Mouse (Mus musculus): ENCODE data around the gene Coro7. TPM values are rescaled to one million over a fixed set of nuclear protein-coding genes. Genes with fewer than 3 reads are reported as not detected.
A peak's percentile ranks its signal among the peaks of the same experiment; 100 is the strongest.

The Coro7 gene
- polyA plus RNA-seq, 1 experiment from 2014 or later: 33.5 TPM

DNA sequence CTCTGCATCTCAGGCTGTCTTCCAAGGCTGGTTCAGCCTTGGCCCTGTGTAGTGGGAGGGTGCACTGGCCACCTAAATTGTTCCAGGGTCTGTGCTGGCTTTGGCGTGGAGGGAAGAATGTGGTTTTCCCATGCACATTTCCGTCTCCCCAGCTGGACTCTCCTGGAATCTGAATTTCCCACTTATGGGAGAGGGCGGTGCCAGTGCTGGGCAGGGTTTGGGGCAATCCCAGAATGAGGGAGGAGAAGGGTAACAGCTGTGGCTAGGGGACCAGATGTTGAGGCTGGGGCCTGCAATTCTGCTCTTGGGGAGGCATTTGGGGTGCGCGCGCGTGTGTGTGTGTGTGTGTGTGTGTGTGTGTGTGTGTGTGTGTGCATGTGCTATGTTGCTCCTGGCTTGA, 82.3 kb downstream of the Coro7 start:
- ATAC-seq (ENCODE audit: low read depth): no peak
- Histone ChIP-seq H3K27me3 (no peaks in the 10 kb centered on the region), H3K4me1 (replicated peaks) (peaks cover 89% of the 10 kb centered on the region), H3K9ac (peak overlapping the region; percentile 98), H3K9me3 (no peaks in the 10 kb centered on the region), H3K27ac (replicated peaks) (peak overlapping the region; percentile 97), H3K4me2 (peak overlapping the region; percentile 97), H3K4me3 (peak overlapping the region; percentile 87), H3K36me3 (no peaks in the 10 kb centered on the region)
- WGBS: 39% methylated on average over 7 of the region's 7 CpGs

DNA sequence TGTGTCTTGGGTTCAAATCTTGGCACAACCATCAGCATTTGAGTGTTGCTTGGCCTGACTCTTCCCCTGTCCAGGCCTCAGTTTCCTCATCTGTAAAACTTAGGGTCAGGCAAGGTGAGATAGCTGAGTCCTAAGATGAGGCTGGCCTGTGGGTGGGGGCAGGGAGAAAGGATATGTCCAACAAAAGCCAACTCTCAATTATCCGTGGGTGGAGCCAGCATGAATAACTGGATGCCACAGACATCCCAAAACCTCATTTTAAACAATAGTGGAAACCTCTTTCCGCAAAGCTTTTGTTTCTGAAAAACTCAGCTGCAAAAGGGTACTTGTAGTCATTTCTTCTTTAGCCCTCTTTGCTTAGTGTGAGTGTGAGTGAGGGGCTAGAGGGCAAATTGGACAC, 82.7 kb downstream of the Coro7 start:
- Histone ChIP-seq H3K27ac (replicated peaks) (peak overlapping the region; percentile 97), H3K9me3 (no peaks in the 10 kb centered on the region), H3K4me3 (peak overlapping the region; percentile 87), H3K9ac (peak overlapping the region; percentile 98), H3K27me3 (no peaks in the 10 kb centered on the region), H3K4me1 (replicated peaks) (peaks cover 89% of the 10 kb centered on the region), H3K4me2 (peak overlapping the region; percentile 97), H3K36me3 (no peaks in the 10 kb centered on the region)
- no peak for ATAC-seq (ENCODE audit: low read depth)
- WGBS: 23% methylated on average over 2 of the region's 2 CpGs

DNA sequence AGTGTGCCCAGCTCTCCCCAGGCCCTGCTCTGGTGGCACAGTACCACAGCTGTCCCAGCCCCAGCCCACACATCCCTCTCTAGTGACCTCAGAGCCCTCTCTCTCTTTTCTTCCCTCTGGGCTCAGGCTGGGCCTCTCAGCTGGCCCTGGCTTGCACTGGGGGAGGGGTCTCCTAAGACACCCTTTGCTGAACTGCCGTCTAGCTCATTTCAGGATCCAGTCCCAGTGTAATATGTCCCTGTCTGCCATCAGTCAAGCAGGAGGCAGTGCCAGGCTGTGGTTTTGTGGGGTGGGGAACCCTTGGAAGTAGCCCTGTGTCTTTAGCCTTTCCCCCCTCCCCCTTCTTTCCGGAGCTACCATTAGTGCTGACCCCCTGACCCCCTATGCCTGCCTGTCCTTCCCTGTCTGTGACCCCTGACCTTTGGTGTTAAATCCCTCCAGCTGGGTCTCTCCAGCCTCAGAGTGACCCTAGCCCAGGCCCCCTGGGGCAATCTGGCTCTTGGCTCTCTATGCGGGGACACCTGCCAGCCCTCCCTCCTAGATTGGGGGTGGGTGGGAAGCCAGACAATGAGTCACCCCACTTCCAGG, 83.3 kb downstream of the Coro7 start:
- Histone ChIP-seq H3K9me3 (no peaks in the 10 kb centered on the region), H3K36me3 (no peaks in the 10 kb centered on the region), H3K4me1 (replicated peaks) (peaks cover 86% of the 10 kb centered on the region), H3K4me3 (peak overlapping the region; percentile 87), H3K27ac (replicated peaks) (peak overlapping the region; percentile 97), H3K9ac (peak overlapping the region; percentile 98), H3K4me2 (peak overlapping the region; percentile 97), H3K27me3 (no peaks in the 10 kb centered on the region)
- 4% methylated on average over 3 of the region's 3 CpGs for WGBS
- 0 out of 2 replicates have a peak, but pooled peaks have one; percentile 12 for ATAC-seq (ENCODE audit: low read depth)

DNA sequence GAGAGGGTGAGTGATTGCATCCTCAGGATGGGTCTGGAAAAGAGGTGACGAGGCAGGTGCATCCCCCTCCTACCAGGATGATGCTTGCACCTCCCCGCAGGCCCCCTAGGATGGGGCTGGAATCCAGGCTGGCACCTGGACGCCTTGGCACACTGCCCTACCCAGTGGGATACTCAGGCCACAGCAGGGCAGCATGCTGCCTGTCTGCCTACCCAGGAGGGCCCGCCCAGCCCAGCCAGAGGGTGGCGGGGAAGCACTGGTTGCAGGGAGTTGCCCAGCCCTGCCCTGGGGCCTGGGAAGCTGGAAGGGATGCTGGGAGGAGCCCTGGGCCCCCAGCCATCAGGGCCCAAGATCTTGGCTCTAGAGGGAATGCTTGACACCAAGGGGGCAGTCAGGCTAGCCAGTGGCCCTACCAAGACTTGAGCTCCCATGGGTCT, 84.0 kb downstream of the Coro7 start:
- Histone ChIP-seq H3K4me2 (peak overlapping the region; percentile 97), H3K36me3 (peaks cover 6% of the 10 kb centered on the region), H3K9me3 (no peaks in the 10 kb centered on the region), H3K27ac (replicated peaks) (peak overlapping the region; percentile 97), H3K4me1 (replicated peaks) (peaks cover 79% of the 10 kb centered on the region), H3K4me3 (peak overlapping the region; percentile 87), H3K27me3 (no peaks in the 10 kb centered on the region), H3K9ac (peak overlapping the region; percentile 98)
- ATAC-seq (ENCODE audit: low read depth): peak; percentile 17
- WGBS: 4% methylated on average over 5 of the region's 5 CpGs

DNA sequence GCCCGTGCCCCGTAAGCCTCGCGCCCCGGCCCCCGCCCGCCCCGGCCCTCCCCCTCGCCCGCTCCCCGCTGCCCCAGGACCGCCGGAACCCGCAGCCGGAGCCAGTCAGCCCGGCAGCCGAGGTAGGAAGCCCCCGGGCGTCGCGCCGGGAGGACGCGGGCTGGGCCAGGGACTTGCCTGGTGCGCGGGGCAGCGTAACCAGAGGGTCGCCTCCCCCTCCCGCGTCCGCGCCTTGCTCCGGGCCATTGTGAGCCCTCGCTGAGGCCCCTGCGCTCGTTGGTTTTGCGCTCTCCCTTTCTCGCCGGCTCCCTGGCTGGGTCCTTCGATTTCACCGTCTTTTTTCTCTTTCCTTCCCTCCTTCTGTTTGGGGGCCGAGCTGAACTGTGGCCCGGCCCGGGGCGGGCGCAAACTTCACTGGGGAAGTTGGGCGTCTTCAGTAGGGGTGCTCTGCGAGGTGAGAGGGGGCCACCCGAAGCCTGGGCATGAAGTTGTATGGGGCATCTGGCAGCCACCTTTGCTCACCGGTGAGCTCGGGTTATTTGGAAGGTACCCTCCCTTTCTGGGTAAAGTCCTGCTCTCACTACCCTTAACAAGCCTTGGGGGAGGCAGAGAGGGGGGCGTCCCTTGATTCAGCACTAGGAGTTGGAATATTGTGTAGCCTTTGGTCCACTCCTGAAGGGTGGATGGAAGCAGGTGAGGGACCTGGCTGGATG, 84.6 kb downstream of the Coro7 start:
- WGBS: 1% methylated on average over 35 of the region's 52 CpGs
- peak overlapping the region; percentile 97 for H3K27ac ChIP-seq (replicated peaks)
- peaks cover 9% of the 10 kb centered on the region for H3K36me3 ChIP-seq
- H3K4me2 ChIP-seq: peak overlapping the region; percentile 97
- no peaks in the 10 kb centered on the region for H3K9me3 ChIP-seq
- peaks cover 73% of the 10 kb centered on the region for H3K4me1 ChIP-seq (replicated peaks)
- peak overlapping the region; percentile 87 for H3K4me3 ChIP-seq
- no peaks in the 10 kb centered on the region for H3K27me3 ChIP-seq
- H3K9ac ChIP-seq: peak overlapping the region; percentile 98
- ATAC-seq (ENCODE audit: low read depth): peak; percentile 52

DNA sequence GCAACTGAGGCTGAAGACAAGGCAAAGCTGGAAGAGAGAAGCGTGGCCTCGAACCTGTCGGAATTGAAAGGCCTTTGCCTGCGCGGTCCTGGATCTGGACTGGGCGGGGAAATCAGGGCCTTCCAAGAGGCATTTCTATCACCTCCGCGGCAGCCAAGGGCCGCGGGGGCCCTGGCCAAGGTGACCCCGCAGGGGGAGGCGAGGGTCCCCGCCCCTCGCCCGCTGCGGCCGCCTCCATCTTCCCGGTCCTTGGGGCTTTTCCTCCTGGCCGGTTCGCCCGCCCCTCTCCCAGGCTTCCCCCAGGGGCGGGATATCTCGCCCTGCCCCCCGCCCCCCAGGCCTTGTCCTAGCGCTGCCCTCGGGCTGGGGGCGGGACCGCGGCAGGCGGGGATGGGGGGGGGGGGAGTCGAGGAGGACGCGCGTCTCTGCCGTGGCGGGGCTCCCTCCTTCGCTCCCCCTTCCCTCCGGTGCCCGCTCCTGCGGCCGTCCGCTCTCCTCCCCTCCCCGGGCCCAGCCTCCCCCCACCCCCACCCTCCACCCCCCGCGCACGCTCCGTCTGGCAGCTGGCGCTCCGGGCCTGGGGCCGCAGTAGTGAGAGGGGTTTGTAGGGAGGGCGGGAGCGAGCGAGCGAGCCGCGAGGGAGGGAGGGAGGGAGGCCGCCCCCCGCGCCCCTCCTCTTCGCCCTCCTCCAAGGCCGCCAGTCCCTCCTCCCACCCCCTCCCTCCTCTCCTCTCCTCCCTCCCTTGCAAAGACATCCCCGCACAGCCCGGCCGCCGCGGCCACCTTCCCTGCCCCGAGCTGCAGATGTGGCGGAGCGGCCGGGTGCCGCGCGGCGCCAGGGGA, 85.4 kb downstream of the Coro7 start, which contains the start of gene Glis2:
Gene Glis2, plus strand, starts transcription at position 743 of the 843 bp plus-strand sequence.
- H3K9me3 ChIP-seq: no peaks in the 10 kb centered on the region
- H3K36me3 ChIP-seq: peaks cover 9% of the 10 kb centered on the region
- H3K27me3 ChIP-seq: no peaks in the 10 kb centered on the region
- peak within 1 kb of the TSS; percentile 87 for H3K4me3 ChIP-seq
- peak; percentile 85 for ATAC-seq (ENCODE audit: low read depth)
- H3K4me2 ChIP-seq: peak within 1 kb of the TSS; percentile 97
- H3K9ac ChIP-seq: peak within 1 kb of the TSS; percentile 98
- peaks cover 65% of the 10 kb centered on the region for H3K4me1 ChIP-seq (replicated peaks)
- peak within 1 kb of the TSS; percentile 97 for H3K27ac ChIP-seq (replicated peaks)
- whole genome bisulfite sequencing: 0% methylated on average over 21 of the region's 74 CpGs

DNA sequence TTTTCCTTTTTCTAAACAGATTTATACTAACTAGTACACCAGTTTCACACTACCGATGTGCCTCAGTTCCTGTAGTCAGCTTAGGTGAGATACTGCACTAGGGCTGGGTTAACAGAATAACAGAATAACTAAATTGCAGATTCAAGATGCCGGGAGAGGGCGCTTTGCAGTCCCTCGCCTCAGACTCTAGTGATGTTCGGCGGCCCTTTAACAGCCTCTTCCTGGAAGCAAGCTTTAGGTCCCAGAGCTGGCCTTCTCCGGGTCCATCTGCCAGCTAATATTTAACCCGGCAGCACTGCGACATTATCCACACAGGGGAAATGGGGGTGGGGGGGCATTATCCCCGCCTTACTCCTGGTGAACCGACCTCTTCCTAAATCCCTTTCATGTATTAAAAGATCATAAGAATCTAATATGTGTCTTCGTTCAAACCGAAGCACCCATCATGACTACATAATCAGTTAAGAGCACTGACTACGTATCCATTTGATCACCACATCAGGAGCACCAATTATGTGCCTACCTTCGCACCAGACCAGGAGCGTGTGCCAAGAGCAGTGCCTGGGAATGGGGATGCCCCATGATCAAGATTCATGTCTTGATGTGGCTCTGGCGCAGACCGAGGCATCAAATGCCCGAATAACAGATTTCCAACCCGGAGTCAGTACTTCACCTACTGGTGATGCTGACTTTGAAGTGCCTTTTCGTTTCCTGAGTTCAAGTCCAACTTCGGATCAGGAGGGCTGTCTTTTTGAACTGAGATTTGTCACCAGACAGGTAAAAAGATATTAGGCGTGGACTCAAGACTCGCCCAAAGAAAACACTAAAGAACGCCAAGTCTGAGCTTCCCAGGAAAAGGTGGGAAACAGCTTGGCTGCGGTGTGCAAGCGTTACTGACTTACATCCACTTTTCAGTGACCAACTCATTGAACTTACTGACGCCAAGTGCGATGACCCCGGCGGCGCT, 86.4 kb downstream of the Coro7 start:
- H3K9ac ChIP-seq: peak overlapping the region; percentile 98
- no peak for ATAC-seq (ENCODE audit: low read depth)
- H3K9me3 ChIP-seq: no peaks in the 10 kb centered on the region
- no peaks in the 10 kb centered on the region for H3K27me3 ChIP-seq
- peaks cover 55% of the 10 kb centered on the region for H3K4me1 ChIP-seq (replicated peaks)
- peaks cover 9% of the 10 kb centered on the region for H3K36me3 ChIP-seq
- peak overlapping the region; percentile 87 for H3K4me3 ChIP-seq
- WGBS: 12% methylated on average over 32 of the region's 32 CpGs
- H3K4me2 ChIP-seq: peak overlapping the region; percentile 97
- peak overlapping the region; percentile 97 for H3K27ac ChIP-seq (replicated peaks)

DNA sequence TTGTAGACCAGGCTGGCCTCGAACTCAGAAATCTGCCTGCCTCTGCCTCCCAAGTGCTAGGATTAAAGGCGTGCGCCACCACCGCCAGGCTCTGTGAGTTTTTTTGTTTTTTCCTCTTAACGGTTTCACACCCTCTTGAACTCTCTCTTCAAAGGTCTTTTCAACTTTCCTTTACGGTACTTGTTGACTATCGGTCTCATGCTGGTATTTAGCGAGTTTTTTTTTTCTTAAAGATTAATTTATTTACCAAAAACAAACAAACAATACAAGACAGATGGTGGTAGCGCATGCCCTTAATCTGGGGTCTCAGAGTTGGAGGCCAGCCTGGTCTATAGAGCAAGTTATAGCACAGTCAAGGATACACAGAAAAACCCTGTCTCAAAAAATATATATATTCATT, 89.3 kb downstream of the Coro7 start:
- H3K27ac ChIP-seq (replicated peaks): no peak overlapping the region
- H3K4me3 ChIP-seq: no peak overlapping the region
- ATAC-seq (ENCODE audit: low read depth): no peak
- H3K36me3 ChIP-seq: peaks cover 9% of the 10 kb centered on the region
- H3K4me2 ChIP-seq: no peak overlapping the region
- no peaks in the 10 kb centered on the region for H3K9me3 ChIP-seq
- 96% methylated on average over 9 of the region's 9 CpGs for WGBS
- no peak overlapping the region for H3K9ac ChIP-seq
- no peaks in the 10 kb centered on the region for H3K27me3 ChIP-seq
- peaks cover 42% of the 10 kb centered on the region for H3K4me1 ChIP-seq (replicated peaks)

DNA sequence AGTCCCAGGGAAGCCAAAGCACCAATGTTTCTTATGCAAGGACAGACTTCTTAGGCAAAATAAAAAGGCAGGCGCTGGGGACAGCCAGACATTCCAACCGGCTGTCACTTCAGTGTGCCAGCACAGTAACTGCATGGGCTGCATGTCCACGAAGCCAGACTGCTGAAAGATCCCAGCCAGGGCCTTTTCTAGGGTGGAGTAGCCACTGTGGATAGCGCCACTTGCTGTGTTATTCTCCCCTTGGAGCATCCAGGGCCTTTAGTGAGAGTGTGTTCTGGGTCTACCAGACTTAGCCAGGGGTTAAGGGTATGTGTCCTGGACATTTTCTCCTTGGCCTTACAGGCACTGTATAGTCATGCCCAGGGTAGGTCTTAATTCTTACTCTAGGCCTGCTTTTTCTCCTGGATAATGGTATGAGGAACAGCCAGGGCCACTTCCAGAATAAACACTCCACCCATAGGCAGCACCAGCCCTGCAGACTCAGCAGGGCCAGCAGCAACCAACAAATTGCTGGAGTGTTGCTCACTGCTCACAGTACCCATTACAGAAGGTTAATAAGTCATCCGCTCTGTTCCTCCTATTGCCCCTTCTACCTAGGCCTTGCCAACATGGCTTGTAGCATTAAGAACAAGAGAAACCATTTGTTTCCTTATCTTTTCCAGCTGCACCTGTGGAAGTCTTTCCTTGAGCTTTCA, 91.9 kb downstream of the Coro7 start:
- Histone ChIP-seq H3K27me3 (no peaks in the 10 kb centered on the region), H3K9ac (no peak overlapping the region), H3K4me2 (peak overlapping the region; percentile 66)

DNA sequence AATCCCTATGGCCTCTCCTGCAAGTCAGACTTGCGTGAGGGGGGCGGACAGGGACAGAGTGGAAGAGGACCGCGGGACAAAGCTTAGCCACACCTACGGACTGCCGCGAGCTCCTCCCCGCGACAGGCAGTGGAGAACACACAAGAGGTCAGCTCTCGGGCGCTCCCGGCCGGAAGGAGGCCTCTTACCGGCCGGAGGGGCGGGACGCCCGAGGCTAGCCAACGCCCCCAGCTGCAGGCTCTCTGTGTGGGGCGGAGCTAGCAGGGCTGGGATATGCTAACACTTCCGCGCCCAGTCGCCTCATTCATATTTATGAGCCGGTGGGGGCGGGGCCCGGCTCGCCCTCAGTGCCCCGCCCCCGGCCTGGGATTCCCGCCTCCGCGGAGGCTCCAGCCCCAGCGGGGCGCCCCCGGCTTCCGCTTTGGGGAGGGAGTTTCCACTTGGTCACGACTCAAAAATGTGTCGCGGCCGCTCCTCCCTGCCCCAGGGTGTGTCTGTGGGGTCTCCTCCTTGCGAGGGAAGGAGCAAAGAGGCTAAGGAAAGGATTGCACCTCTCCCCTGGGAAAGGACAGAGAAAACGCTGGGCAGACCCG, 93.0 kb downstream of the Coro7 start:
- Histone ChIP-seq H3K9me3 (no peaks in the 10 kb centered on the region), H3K4me3 (peak overlapping the region; percentile 50), H3K4me1 (replicated peaks) (peaks cover 16% of the 10 kb centered on the region), H3K9ac (peak overlapping the region; percentile 70), H3K4me2 (peak overlapping the region; percentile 66), H3K36me3 (peaks cover 9% of the 10 kb centered on the region), H3K27me3 (no peaks in the 10 kb centered on the region), H3K27ac (replicated peaks) (peak overlapping the region; percentile 82)
- WGBS: under 1% methylated on average over 43 of the region's 43 CpGs
- ATAC-seq (ENCODE audit: low read depth): peak; percentile 97

More for the DNA sequence above, 91.9 kb downstream of the Coro7 start:
- H3K9me3 ChIP-seq: no peaks in the 10 kb centered on the region
- 58% methylated on average over 5 of the region's 5 CpGs for WGBS
- peak overlapping the region; percentile 82 for H3K27ac ChIP-seq (replicated peaks)
- peaks cover 26% of the 10 kb centered on the region for H3K4me1 ChIP-seq (replicated peaks)
- ATAC-seq (ENCODE audit: low read depth): no peak
- H3K4me3 ChIP-seq: 0 out of 2 replicates have a peak overlapping the region, but pooled peaks have one; percentile 50
- peaks cover 9% of the 10 kb centered on the region for H3K36me3 ChIP-seq

Data from neural tube, embryonic 13.5 days (tissue).